Mouse (Mus musculus): Measurements from ENCODE around the gene Tmtc2. TPM values are rescaled to one million over a fixed set of nuclear protein-coding genes. Genes with fewer than 3 reads are reported as not detected.

Tmtc2 gene
- polyA plus RNA-seq, 1 experiment from 2014 or later, result 1.3 TPM

- Histone ChIP-seq H3K27ac (ENCODE audit: low read depth) (no peak overlapping the region), H3K36me3 (replicated peaks; ENCODE audit: insufficient read depth, low read length) (no peaks in the 10 kb centered on the region), H3K4me1 (ENCODE audit: insufficient read depth) (no peaks in the 10 kb centered on the region), H3K27me3 (ENCODE audit: insufficient read depth, low read length) (no peaks in the 10 kb centered on the region), H3K9me3 (ENCODE audit: low read length) (no peaks in the 10 kb centered on the region), H3K9ac (replicated peaks) (no peak overlapping the region), H3K4me3 (ENCODE audit: low read depth, low read length) (no peak overlapping the region), H3K4me2 (ENCODE audit: low read depth, low read length) (no peak overlapping the region)
- no peak for TF ChIP-seq EP300 (IDR thresholded peaks at IDR 0.05; ENCODE audit: low read depth)
- no peak for TF ChIP-seq CTCF (IDR thresholded peaks at IDR 0.05; ENCODE audit: low read depth)
- 67% methylated on average over 3 of the region's 3 CpGs for WGBS (ENCODE audit: insufficient replicate concordance)
- ATAC-seq, result no peak
- DNase-seq, result no peak
Observed at GRCm38 (mm10) chr10:105423187-105423586, 151.1 kb downstream of the Tmtc2 start.

- 59% methylated on average over 15 of the region's 15 CpGs for WGBS (ENCODE audit: insufficient replicate concordance)
- peak overlapping the region; percentile 30; the same call in 1 of the 2 replicates for H3K27ac ChIP-seq (ENCODE audit: low read depth)
- no peaks in the 10 kb centered on the region for H3K9me3 ChIP-seq (ENCODE audit: low read length)
- H3K36me3 ChIP-seq (replicated peaks; ENCODE audit: insufficient read depth, low read length), result no peaks in the 10 kb centered on the region
- no peak overlapping the region for H3K4me3 ChIP-seq (ENCODE audit: low read depth, low read length)
- DNase-seq (peak; percentile 18), ATAC-seq (peak; percentile 90)
- H3K4me1 ChIP-seq (ENCODE audit: insufficient read depth), result 0 out of 2 replicates have a peak, but pooled peaks cover 3% of the 10 kb centered on the region
- H3K4me2 ChIP-seq (ENCODE audit: low read depth, low read length), result peak overlapping the region; percentile 28; the same call in 1 of the 2 replicates
- no peak overlapping the region for H3K9ac ChIP-seq (replicated peaks)
- TF ChIP-seq EP300 (IDR thresholded peaks at IDR 0.05; ENCODE audit: low read depth) (peak; percentile 84), CTCF (IDR thresholded peaks at IDR 0.05; ENCODE audit: low read depth) (no peak)
- H3K27me3 ChIP-seq (ENCODE audit: insufficient read depth, low read length), result no peaks in the 10 kb centered on the region
Observed at GRCm38 (mm10) chr10:105417845-105418383, 156.3 kb downstream of the Tmtc2 start.

- Histone ChIP-seq H3K27me3 (ENCODE audit: insufficient read depth, low read length) (no peaks in the 10 kb centered on the region), H3K9me3 (ENCODE audit: low read length) (no peaks in the 10 kb centered on the region), H3K4me2 (ENCODE audit: low read depth, low read length) (0 out of 2 replicates have a peak overlapping the region, but pooled peaks have one; percentile 13), H3K4me1 (ENCODE audit: insufficient read depth) (0 out of 2 replicates have a peak, but pooled peaks cover 3% of the 10 kb centered on the region), H3K4me3 (ENCODE audit: low read depth, low read length) (no peak overlapping the region), H3K9ac (replicated peaks) (no peak overlapping the region), H3K36me3 (replicated peaks; ENCODE audit: insufficient read depth, low read length) (no peaks in the 10 kb centered on the region), H3K27ac (ENCODE audit: low read depth) (no peak overlapping the region)
- ATAC-seq (no peak), DNase-seq (no peak)
- WGBS (ENCODE audit: insufficient replicate concordance), result 69% methylated on average over 4 of the region's 4 CpGs
- TF ChIP-seq CTCF (IDR thresholded peaks at IDR 0.05; ENCODE audit: low read depth) (no peak), EP300 (IDR thresholded peaks at IDR 0.05; ENCODE audit: low read depth) (no peak)
Observed at GRCm38 (mm10) chr10:105416601-105417000, 157.7 kb downstream of the Tmtc2 start.

- Histone ChIP-seq H3K9ac (replicated peaks) (no peak overlapping the region), H3K4me1 (ENCODE audit: insufficient read depth) (no peaks in the 10 kb centered on the region), H3K4me3 (ENCODE audit: low read depth, low read length) (no peak overlapping the region), H3K4me2 (ENCODE audit: low read depth, low read length) (no peak overlapping the region), H3K27ac (ENCODE audit: low read depth) (no peak overlapping the region), H3K27me3 (ENCODE audit: insufficient read depth, low read length) (no peaks in the 10 kb centered on the region), H3K36me3 (replicated peaks; ENCODE audit: insufficient read depth, low read length) (no peaks in the 10 kb centered on the region), H3K9me3 (ENCODE audit: low read length) (no peaks in the 10 kb centered on the region)
- ATAC-seq, result no peak
- WGBS (ENCODE audit: insufficient replicate concordance), result 72% methylated on average over 4 of the region's 4 CpGs
- TF ChIP-seq CTCF (IDR thresholded peaks at IDR 0.05; ENCODE audit: low read depth), result no peak
- TF ChIP-seq EP300 (IDR thresholded peaks at IDR 0.05; ENCODE audit: low read depth), result no peak
- no peak for DNase-seq
Observed at GRCm38 (mm10) chr10:105405856-105406527, 168.3 kb downstream of the Tmtc2 start.

GRCm38 (mm10) chr10:105403931-105404330 lies 170.3 kb downstream of the Tmtc2 start:
- no peaks in the 10 kb centered on the region for H3K4me1 ChIP-seq (ENCODE audit: insufficient read depth)
- H3K9me3 ChIP-seq (ENCODE audit: low read length), result no peaks in the 10 kb centered on the region
- H3K27ac ChIP-seq (ENCODE audit: low read depth), result no peak overlapping the region
- H3K4me3 ChIP-seq (ENCODE audit: low read depth, low read length), result no peak overlapping the region
- no peak overlapping the region for H3K9ac ChIP-seq (replicated peaks)
- no peak overlapping the region for H3K4me2 ChIP-seq (ENCODE audit: low read depth, low read length)
- 73% methylated on average over 3 of the region's 3 CpGs for WGBS (ENCODE audit: insufficient replicate concordance)
- DNase-seq (no peak), ATAC-seq (no peak)
- no peak for TF ChIP-seq CTCF (IDR thresholded peaks at IDR 0.05; ENCODE audit: low read depth)
- no peak for TF ChIP-seq EP300 (IDR thresholded peaks at IDR 0.05; ENCODE audit: low read depth)
- H3K27me3 ChIP-seq (ENCODE audit: insufficient read depth, low read length), result no peaks in the 10 kb centered on the region
- no peaks in the 10 kb centered on the region for H3K36me3 ChIP-seq (replicated peaks; ENCODE audit: insufficient read depth, low read length)

- Histone ChIP-seq H3K9me3 (ENCODE audit: low read length) (no peaks in the 10 kb centered on the region), H3K4me3 (ENCODE audit: low read depth, low read length) (no peak overlapping the region), H3K9ac (replicated peaks) (no peak overlapping the region), H3K4me2 (ENCODE audit: low read depth, low read length) (no peak overlapping the region), H3K27me3 (ENCODE audit: insufficient read depth, low read length) (no peaks in the 10 kb centered on the region), H3K4me1 (ENCODE audit: insufficient read depth) (no peaks in the 10 kb centered on the region), H3K27ac (ENCODE audit: low read depth) (no peak overlapping the region), H3K36me3 (replicated peaks; ENCODE audit: insufficient read depth, low read length) (no peaks in the 10 kb centered on the region)
- WGBS (ENCODE audit: insufficient replicate concordance), result 78% methylated on average over 5 of the region's 5 CpGs
- ATAC-seq (no peak), DNase-seq (no peak)
- TF ChIP-seq CTCF (IDR thresholded peaks at IDR 0.05; ENCODE audit: low read depth), result no peak
- TF ChIP-seq EP300 (IDR thresholded peaks at IDR 0.05; ENCODE audit: low read depth), result no peak
Observed at GRCm38 (mm10) chr10:105402481-105402779, 171.8 kb downstream of the Tmtc2 start.
